Mouse (Mus musculus) liver, postnatal 0 days (tissue): Measurements from ENCODE around the gene 1110059E24Rik. TPM values are rescaled to one million over a fixed set of nuclear protein-coding genes. Genes with fewer than 3 reads are reported as not detected.

Source experiments
- ATAC-seq: fragments of 200-750 bp; cut with Nextera tagmentation; 2 replicates; pipeline ENCODE4 v1.8.0; 2017; ENCODE audit warnings: mild to moderate bottlenecking, moderate library complexity
- DNase-seq: peaks from one replicate; pipeline ENCODE4 v3.0.0-alpha.2; 2016
- H3K27ac ChIP-seq: fragments of 300-500 bp; sonication (generic); 2 replicates; pipeline ENCODE4 v1.5.1; 2014; ENCODE audit warnings: antibody characterized with exemption, moderate library complexity, mild to moderate bottlenecking, low read depth
- H3K27me3 ChIP-seq: fragments of 300-500 bp; sonication (generic); 2 replicates; pipeline ENCODE4 v1.6.1; 2014; ENCODE audit warnings: low read length, control low read depth, mixed read lengths; ENCODE audit not compliant: insufficient read depth
- H3K36me3 ChIP-seq: fragments of 300-500 bp; sonication (generic); replicated peaks from 2 replicates; pipeline ENCODE4 v1.6.1; 2014; ENCODE audit warnings: mild to moderate bottlenecking, control low read depth, low read length, moderate library complexity, mixed read lengths; ENCODE audit not compliant: insufficient read depth
- H3K4me1 ChIP-seq: fragments of 300-500 bp; sonication (generic); 2 replicates; pipeline ENCODE4 v1.6.1; 2014; ENCODE audit warnings: antibody characterized with exemption, mild to moderate bottlenecking, control low read depth; ENCODE audit not compliant: insufficient read depth
- H3K4me2 ChIP-seq: fragments of 300-500 bp; sonication (generic); 2 replicates; pipeline ENCODE4 v1.6.1; 2014; ENCODE audit warnings: low read depth, mild to moderate bottlenecking, low read length, moderate library complexity, mixed read lengths
- H3K4me3 ChIP-seq: fragments of 300-500 bp; sonication (generic); 2 replicates; pipeline ENCODE4 v1.5.1; 2014; ENCODE audit warnings: low read depth, low read length
- H3K9ac ChIP-seq: fragments of 300-500 bp; sonication (generic); replicated peaks from 2 replicates; pipeline ENCODE4 v1.6.1; 2014; ENCODE audit warnings: mild to moderate bottlenecking, moderate library complexity
- H3K9me3 ChIP-seq: fragments of 300-500 bp; sonication (generic); 2 replicates; pipeline ENCODE4 v1.6.1; 2016; ENCODE audit warnings: mild to moderate bottlenecking, control low read depth, low read length, mixed read lengths
- CTCF ChIP-seq: sonication (generic); IDR thresholded peaks from 2 replicates; pipeline ENCODE4 v1.5.1; 2016; ENCODE audit warnings: antibody characterized with exemption, low read depth
- EP300 ChIP-seq: IDR thresholded peaks from 2 replicates; pipeline ENCODE4 v1.6.1; 2016; ENCODE audit warnings: antibody characterized with exemption, low read depth, mild to moderate bottlenecking
- WGBS: fragments of 180-500 bp; shearing (Covaris S2); extraction: QIAGEN DNeasy Blood & Tissue Kit; methylation state at CpG from one replicate; pipeline ENCODE4 v1.1.7; 2014; ENCODE audit not compliant: insufficient replicate concordance; 5-methylcytosine and 5-hydroxymethylcytosine counted together
- polyA plus RNA-seq: library from polyadenylated mRNA; unstranded; fragments of >200 nt; fragmentation: Nextera tagmentation; extraction: Ambion mirVana; gene quantifications from 2 replicates; pipeline ENCODE4 v1.2.1, GENCODE M21; 2015

The 1110059E24Rik gene
- polyA plus RNA-seq, 1 experiment from 2014 or later: 17.7 TPM

GRCm38 (mm10) chr19:21660734-21661133 lies 8.0 kb upstream of the 1110059E24Rik start:
- no peaks in the 10 kb centered on the region for H3K27me3 ChIP-seq
- 69% methylated on average over 1 of the region's 1 CpGs for WGBS
- DNase-seq: no peak

GRCm38 (mm10) chr19:21654788-21655187 lies 2.0 kb upstream of the 1110059E24Rik start:
- 40% methylated on average over 7 of the region's 7 CpGs for WGBS
- Histone ChIP-seq H3K36me3 (no peaks in the 10 kb centered on the region), H3K4me2 (peak overlapping the region; percentile 83), H3K4me1 (peaks cover 27% of the 10 kb centered on the region), H3K9me3 (no peaks in the 10 kb centered on the region), H3K27ac (no peak overlapping the region), H3K9ac (peak overlapping the region; percentile 89; the same call in 1 of the 2 replicates), H3K4me3 (peak overlapping the region; percentile 86), H3K27me3 (no peaks in the 10 kb centered on the region)
- DNase-seq (no peak), ATAC-seq (no peak)
- TF ChIP-seq EP300 (no peak), CTCF (no peak)

More at GRCm38 (mm10) chr19:21660734-21661133, 8.0 kb upstream of the 1110059E24Rik start:
- Histone ChIP-seq H3K4me2 (no peak overlapping the region), H3K4me1 (peaks cover 22% of the 10 kb centered on the region), H3K36me3 (no peaks in the 10 kb centered on the region), H3K27ac (no peak overlapping the region), H3K4me3 (no peak overlapping the region), H3K9ac (no peak overlapping the region), H3K9me3 (no peaks in the 10 kb centered on the region)
- TF ChIP-seq CTCF (no peak), EP300 (no peak)
- no peak for ATAC-seq

DNA sequence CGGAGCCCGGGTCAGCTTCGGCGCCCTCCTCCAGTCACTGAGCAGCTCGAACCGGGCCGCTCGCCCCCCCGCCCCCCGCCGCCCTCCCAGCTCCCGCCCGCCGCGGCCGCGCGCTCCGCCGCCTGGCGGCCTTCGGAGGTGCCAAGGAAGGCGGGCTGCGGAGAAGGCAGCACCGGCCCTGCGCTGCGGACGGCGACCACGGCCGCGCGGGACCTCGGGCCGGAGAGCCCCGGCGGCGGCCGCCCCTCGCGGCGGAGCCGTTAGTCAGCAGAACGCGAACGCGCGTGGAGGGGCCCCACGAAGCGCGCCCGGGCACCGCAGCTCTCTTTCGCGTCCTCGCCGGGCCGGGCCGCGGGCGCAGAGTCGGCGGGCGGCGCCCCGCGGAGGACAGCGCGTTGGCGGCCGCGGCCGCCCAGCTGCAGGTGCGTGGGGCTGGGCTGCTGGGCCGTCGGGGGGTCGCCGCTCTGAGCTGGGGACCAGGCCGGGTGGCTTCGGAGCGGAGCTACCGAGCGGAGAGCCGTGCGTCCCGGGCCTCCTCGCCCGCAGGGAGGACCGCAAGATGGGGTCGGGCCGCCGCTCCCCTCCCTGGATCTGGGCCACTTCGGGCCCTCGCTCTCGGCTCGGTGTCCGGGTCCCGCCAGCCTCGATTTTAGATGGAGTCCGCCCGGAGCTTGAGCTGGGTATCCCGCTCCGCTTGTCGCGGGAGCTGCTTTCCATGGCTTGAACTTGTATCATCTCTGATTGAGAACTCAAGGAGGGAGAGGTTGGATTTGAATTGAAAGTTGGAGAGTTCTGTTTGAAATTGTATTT lies 601 bp upstream of the 1110059E24Rik start, which contains the start of gene Abhd17b:
Gene Abhd17b (plus strand): TSS at position 14 of the 810 bp plus-strand sequence.
- no peaks in the 10 kb centered on the region for H3K27me3 ChIP-seq
- H3K9ac ChIP-seq: peak within 1 kb of the TSS; percentile 89
- H3K4me2 ChIP-seq: peak within 1 kb of the TSS; percentile 83
- H3K36me3 ChIP-seq: no peaks in the 10 kb centered on the region
- H3K4me1 ChIP-seq: peaks cover 23% of the 10 kb centered on the region
- WGBS: under 1% methylated on average over 59 of the region's 105 CpGs
- H3K27ac ChIP-seq: peak within 1 kb of the TSS; percentile 98
- DNase-seq (peak; percentile 62), ATAC-seq (peak; percentile 40)
- H3K9me3 ChIP-seq: no peaks in the 10 kb centered on the region
- peak within 1 kb of the TSS; percentile 86 for H3K4me3 ChIP-seq
- peak; percentile 35; the same call in 1 of the 2 replicates for TF ChIP-seq CTCF
- no peak for TF ChIP-seq EP300

- Histone ChIP-seq H3K27ac (peak overlapping the region; percentile 98), H3K4me3 (peak overlapping the region; percentile 86), H3K9me3 (no peaks in the 10 kb centered on the region), H3K36me3 (no peaks in the 10 kb centered on the region), H3K9ac (peak overlapping the region; percentile 89; the same call in 1 of the 2 replicates), H3K27me3 (no peaks in the 10 kb centered on the region), H3K4me1 (peaks cover 25% of the 10 kb centered on the region), H3K4me2 (peak overlapping the region; percentile 83)
- ATAC-seq (no peak), DNase-seq (no peak)
- TF ChIP-seq CTCF (no peak), EP300 (no peak)
- 35% methylated on average over 6 of the region's 6 CpGs for WGBS
Observed at GRCm38 (mm10) chr19:21651664-21652063, 1.1 kb downstream of the 1110059E24Rik start.

GRCm38 (mm10) chr19:21646142-21646541 lies 6.6 kb downstream of the 1110059E24Rik start:
- H3K27ac ChIP-seq: 0 out of 2 replicates have a peak overlapping the region, but pooled peaks have one; percentile 18
- H3K27me3 ChIP-seq: no peaks in the 10 kb centered on the region
- 48% methylated on average over 6 of the region's 6 CpGs for WGBS
- H3K4me2 ChIP-seq: no peak overlapping the region
- no peaks in the 10 kb centered on the region for H3K9me3 ChIP-seq
- no peak for ATAC-seq
- H3K4me1 ChIP-seq: peaks cover 26% of the 10 kb centered on the region
- H3K9ac ChIP-seq: no peak overlapping the region
- TF ChIP-seq CTCF (no peak), EP300 (no peak)
- no peak overlapping the region for H3K4me3 ChIP-seq
- DNase-seq: no peak
- H3K36me3 ChIP-seq: 0 out of 2 replicates have a peak, but pooled peaks cover 2% of the 10 kb centered on the region

DNA sequence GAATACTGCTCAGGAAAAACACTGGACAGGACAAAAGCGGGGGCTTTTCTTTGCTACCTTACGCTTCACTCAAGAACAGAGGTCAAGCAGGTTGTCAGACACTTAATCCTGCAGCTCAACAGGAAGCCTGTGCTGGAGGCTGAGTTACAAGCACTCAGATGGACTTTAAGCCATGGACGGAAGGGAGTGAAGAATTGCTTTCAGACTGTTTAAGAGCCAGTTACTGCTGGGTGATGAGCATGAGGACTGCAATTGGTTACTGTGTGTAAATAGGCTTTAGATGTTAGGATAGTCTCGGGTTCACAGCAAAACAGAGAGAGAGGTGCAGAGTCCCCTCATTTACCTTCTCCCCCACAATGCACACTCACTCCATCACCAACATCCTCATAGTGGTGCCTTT lies 7.5 kb downstream of the 1110059E24Rik start:
- H3K27ac ChIP-seq: no peak overlapping the region
- H3K4me3 ChIP-seq: no peak overlapping the region
- DNase-seq (no peak), ATAC-seq (no peak)
- H3K9me3 ChIP-seq: no peaks in the 10 kb centered on the region
- WGBS: 68% methylated on average over 4 of the region's 4 CpGs
- no peak for TF ChIP-seq CTCF
- no peak for TF ChIP-seq EP300
- H3K27me3 ChIP-seq: no peaks in the 10 kb centered on the region
- H3K36me3 ChIP-seq: 0 out of 2 replicates have a peak, but pooled peaks cover 3% of the 10 kb centered on the region
- H3K4me2 ChIP-seq: no peak overlapping the region
- H3K4me1 ChIP-seq: peaks cover 24% of the 10 kb centered on the region
- H3K9ac ChIP-seq: no peak overlapping the region
